Mouse (Mus musculus): ENCODE measurements around the gene Mmaa. TPM values are rescaled to one million over a fixed set of nuclear protein-coding genes. Genes with fewer than 3 reads are reported as not detected.

Mmaa gene
- total RNA-seq, 2 experiments from 2014 or later: 26.6 to 29.5 TPM

GRCm38 (mm10) chr8:79323121-79323520 is 28.4 kb upstream of the Mmaa start:
- TF ChIP-seq CTCF (IDR thresholded peaks at IDR 0.05): no peak
- Histone ChIP-seq H3K27ac (no peak overlapping the region), H3K4me3 (no peak overlapping the region)
- intact Hi-C loops (cut with DNase I): no loop called here
- DNase-seq (ENCODE audit: extremely low spot score in 1 of 2, low spot score in 2 of 2): no peak

- intact Hi-C loops (cut with DNase I): no loop called here
- no peak for DNase-seq (ENCODE audit: extremely low spot score in 1 of 2, low spot score in 2 of 2)
- no peak overlapping the region for H3K27ac ChIP-seq
- no peak overlapping the region for H3K4me3 ChIP-seq
- no peak for TF ChIP-seq CTCF (IDR thresholded peaks at IDR 0.05)
Measured at GRCm38 (mm10) chr8:79310801-79311200, 16.1 kb upstream of the Mmaa start.

GRCm38 (mm10) chr8:79305941-79306340 is 11.2 kb upstream of the Mmaa start:
- intact Hi-C loops (cut with DNase I): no loop called here
- no peak for TF ChIP-seq CTCF (IDR thresholded peaks at IDR 0.05)
- no peak overlapping the region for H3K4me3 ChIP-seq
- no peak for DNase-seq (ENCODE audit: extremely low spot score in 1 of 2, low spot score in 2 of 2)
- H3K27ac ChIP-seq: no peak overlapping the region

DNA sequence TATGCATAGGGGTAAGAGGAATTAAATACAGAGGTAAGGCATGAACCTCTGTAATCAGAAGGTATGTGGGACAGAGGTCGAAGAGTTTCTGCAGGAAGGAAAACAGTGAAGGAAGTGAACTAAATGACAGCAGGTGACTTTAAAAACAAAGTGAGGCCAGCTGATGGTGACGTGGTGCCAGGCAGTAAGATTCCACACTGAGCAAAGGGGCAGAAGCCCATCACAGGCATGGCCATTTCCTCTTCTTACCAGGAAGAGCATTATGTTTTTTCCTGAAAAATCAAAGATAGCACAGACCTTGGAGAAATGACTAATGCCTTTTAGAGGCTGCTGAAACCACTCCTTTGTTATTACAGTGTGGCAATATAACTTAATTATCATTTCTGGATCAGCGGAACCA is 6.8 kb upstream of the Mmaa start:
- Histone ChIP-seq H3K27ac (no peak overlapping the region), H3K4me3 (no peak overlapping the region)
- intact Hi-C loops (cut with DNase I): no loop called here
- no peak for DNase-seq (ENCODE audit: extremely low spot score in 1 of 2, low spot score in 2 of 2)
- no peak for TF ChIP-seq CTCF (IDR thresholded peaks at IDR 0.05)

- intact Hi-C loops (cut with DNase I): no loop called here
- no peak for DNase-seq (ENCODE audit: extremely low spot score in 1 of 2, low spot score in 2 of 2)
- Histone ChIP-seq H3K4me3 (no peak overlapping the region), H3K27ac (no peak overlapping the region)
- peak; percentile 21 for TF ChIP-seq CTCF (IDR thresholded peaks at IDR 0.05)
Measured at GRCm38 (mm10) chr8:79299704-79300103, 5.0 kb upstream of the Mmaa start.

DNA sequence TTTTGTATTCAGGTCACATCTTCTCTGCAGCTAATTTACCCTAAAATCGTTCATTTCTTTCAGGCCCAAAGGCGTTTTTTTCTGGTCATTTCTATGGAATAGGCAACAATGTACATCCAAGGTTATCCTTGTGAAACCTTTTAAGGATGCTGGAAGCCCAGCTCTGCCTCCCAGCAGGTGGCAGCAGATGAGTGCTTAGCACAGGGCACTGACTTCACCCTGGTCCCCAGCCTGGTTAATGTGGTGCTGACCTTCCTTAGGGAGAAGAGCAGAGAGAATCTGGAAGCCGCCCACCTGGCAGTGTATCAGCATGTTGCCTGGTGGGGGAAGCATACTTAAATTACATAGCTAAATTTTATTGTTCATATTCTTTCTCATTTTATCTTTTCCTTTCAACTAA is 3.0 kb upstream of the Mmaa start:
- H3K4me3 ChIP-seq: no peak overlapping the region
- peak; percentile 91 for TF ChIP-seq CTCF (IDR thresholded peaks at IDR 0.05)
- intact Hi-C loops (cut with DNase I): loop anchor here (1.0 kb wide), 2 partner anchors 192 to 288 kb away; no protein-coding TSS in a partner anchor
- peak; percentile 60 to 68 for DNase-seq (ENCODE audit: extremely low spot score in 1 of 2, low spot score in 2 of 2)
- H3K27ac ChIP-seq: no peak overlapping the region

DNA sequence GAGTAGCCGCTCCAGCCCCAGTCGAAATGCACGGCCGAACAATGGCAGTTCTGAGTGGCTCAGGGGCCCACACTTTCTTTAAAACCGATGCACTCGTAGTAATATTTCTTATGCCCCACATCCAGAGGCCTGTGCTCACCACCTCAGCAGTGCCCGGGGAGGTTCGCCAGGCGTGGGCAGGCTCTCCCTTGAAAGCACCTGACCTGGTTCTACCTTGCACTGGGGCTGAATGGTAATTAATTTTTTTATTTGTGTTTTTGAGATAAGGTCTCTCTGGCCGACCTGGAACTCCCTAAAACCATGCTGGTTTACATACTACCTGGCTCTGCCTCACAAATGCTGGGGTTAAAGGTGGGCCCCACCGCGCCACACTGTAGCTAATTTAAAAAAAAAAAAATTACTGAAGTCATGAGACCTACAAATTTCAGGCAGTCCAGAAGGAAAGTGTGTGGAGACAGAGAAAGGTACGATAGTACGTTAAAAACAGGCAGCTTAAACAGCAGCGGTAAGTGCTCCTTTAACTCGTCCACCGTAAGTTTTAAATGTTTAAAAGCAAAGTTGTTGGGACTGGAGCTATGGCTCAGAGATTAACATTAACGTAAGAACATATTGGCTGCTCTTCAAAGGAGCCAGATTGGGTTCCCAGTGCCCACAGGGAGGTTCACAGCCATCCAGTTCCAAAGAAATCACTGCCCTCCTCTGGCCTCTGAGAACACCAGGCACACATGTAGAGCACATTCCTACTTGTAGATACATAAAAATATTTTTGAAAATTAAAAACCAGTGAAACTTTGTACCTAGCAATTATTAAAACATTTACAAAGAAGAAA is 754 bp upstream of the Mmaa start:
- Histone ChIP-seq H3K4me3 (peak overlapping the region; percentile 75), H3K27ac (peak overlapping the region; percentile 98)
- no peak for TF ChIP-seq CTCF (IDR thresholded peaks at IDR 0.05)
- no peak for DNase-seq (ENCODE audit: extremely low spot score in 1 of 2, low spot score in 2 of 2)
- intact Hi-C loops (cut with DNase I): loop anchor here (2.0 kb wide), 1 partner anchor 475 kb away; the partner anchor contains the start of gene Lsm6

DNA sequence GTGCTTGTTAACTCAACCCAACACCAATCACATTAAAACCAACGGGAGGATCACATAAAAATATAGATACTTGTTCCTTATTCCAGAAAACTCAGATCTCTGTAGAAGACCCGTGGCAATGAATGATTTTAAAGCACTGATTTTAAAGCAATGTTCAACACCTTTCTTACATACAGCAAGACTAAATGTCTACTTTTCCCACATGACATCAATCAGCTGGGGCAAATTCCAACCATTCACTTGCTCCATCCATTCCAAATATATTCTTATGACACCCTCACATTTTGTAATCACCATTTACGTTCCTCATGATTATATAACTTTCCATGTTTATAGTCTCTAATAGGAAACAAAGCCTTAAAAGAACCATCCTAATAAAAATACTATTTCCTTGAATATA is 896 bp downstream of the Mmaa start:
- intact Hi-C loops (cut with DNase I): loop anchor here (1.0 to 5.0 kb wide), 6 partner anchors 105 to 473 kb away; partner anchors contain the start of genes Lsm6, Otud4 and Smad1
- DNase-seq (ENCODE audit: extremely low spot score in 1 of 2, low spot score in 2 of 2): no peak
- peak overlapping the region; percentile 98 for H3K27ac ChIP-seq
- TF ChIP-seq CTCF (IDR thresholded peaks at IDR 0.05): no peak
- peak overlapping the region; percentile 75 for H3K4me3 ChIP-seq

- no peak for DNase-seq (ENCODE audit: extremely low spot score in 1 of 2, low spot score in 2 of 2)
- Histone ChIP-seq H3K27ac (no peak overlapping the region), H3K4me3 (no peak overlapping the region)
- intact Hi-C loops (cut with DNase I): loop anchor here (5.0 kb wide), 2 partner anchors 125 to 150 kb away; no protein-coding TSS in a partner anchor
- TF ChIP-seq CTCF (IDR thresholded peaks at IDR 0.05): no peak
Measured at GRCm38 (mm10) chr8:79292712-79293264, 1.9 kb downstream of the Mmaa start.

DNA sequence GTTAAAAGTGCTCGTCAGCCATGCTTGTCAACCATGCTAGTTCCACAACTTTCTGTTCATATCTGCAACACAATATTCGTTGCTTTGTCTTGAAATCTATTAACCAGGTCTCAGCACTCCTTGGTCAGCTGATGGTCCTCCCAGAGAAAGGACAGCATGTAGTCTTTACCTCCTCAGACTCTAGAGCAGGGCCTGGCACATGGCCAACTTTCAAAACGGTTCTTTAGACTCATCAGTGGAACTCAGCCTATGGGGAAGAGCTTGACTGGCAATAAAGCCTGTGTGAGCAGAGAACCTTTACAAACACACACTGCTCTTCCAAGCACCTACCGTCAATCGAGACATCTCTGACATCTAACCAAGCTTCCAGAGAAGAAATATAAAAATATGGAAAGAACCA is 5.1 kb downstream of the Mmaa start:
- DNase-seq (ENCODE audit: extremely low spot score in 1 of 2, low spot score in 2 of 2): no peak
- Histone ChIP-seq H3K27ac (no peak overlapping the region), H3K4me3 (no peak overlapping the region)
- no peak for TF ChIP-seq CTCF (IDR thresholded peaks at IDR 0.05)
- intact Hi-C loops (cut with DNase I): no loop called here

DNA sequence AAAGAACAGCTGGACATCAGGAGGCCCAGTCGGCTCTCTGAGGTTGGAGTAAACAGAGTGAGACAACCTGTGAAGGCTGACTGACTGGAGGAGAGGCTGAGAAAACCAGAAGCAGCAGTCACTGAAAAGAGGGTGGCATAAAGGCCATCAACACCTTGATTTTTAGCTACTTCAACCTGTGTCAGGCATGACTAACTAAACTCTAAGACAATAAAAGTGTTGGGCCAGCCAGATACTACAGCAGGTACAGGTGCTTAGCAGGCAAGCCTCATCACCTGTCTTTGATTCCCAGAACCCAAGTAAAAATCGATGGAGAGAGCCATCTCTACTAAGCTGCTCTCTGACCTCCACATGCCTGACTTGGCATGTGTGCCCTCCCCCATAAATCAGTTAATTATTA is 6.1 kb downstream of the Mmaa start:
- DNase-seq (ENCODE audit: extremely low spot score in 1 of 2, low spot score in 2 of 2): no peak
- intact Hi-C loops (cut with DNase I): no loop called here
- no peak for TF ChIP-seq CTCF (IDR thresholded peaks at IDR 0.05)
- no peak overlapping the region for H3K4me3 ChIP-seq
- H3K27ac ChIP-seq: no peak overlapping the region

GRCm38 (mm10) chr8:79288250-79288649 is 6.5 kb downstream of the Mmaa start:
- TF ChIP-seq CTCF (IDR thresholded peaks at IDR 0.05): no peak
- H3K27ac ChIP-seq: no peak overlapping the region
- intact Hi-C loops (cut with DNase I): no loop called here
- H3K4me3 ChIP-seq: no peak overlapping the region
- DNase-seq (ENCODE audit: extremely low spot score in 1 of 2, low spot score in 2 of 2): no peak
